Mouse (Mus musculus) embryo, embryonic 9.5 days (tissue): ENCODE measurements around the gene Bex6.

ENCODE experiments used
- DNase-seq: peaks from one replicate; pipeline ENCODE4 v3.0.0-alpha.2; 2017; ENCODE audit errors: extremely low spot score

The Bex6 gene

GRCm38 (mm10) chr16:32179333-32179901, at the start of gene Bex6:
TSS of gene Bex6 (plus strand) at chr16:32179823.
- DNase-seq, result no peak

- DNase-seq, result no peak
These were observed 49.3 kb upstream of the Bex6 start for GRCm38 (mm10) chr16:32130190-32130826.

GRCm38 (mm10) chr16:32133148-32133547, 46.5 kb upstream of the Bex6 start:
- no peak for DNase-seq

GRCm38 (mm10) chr16:32135842-32136357, 43.7 kb upstream of the Bex6 start:
- no peak for DNase-seq

GRCm38 (mm10) chr16:32138954-32139353, 40.7 kb upstream of the Bex6 start:
- DNase-seq, result no peak

- no peak for DNase-seq
These were observed 35.9 kb upstream of the Bex6 start for GRCm38 (mm10) chr16:32143766-32144165.

GRCm38 (mm10) chr16:32144592-32144991, 35.0 kb upstream of the Bex6 start:
- no peak for DNase-seq

- DNase-seq, result peak; percentile 20
These were observed 31.9 kb upstream of the Bex6 start for GRCm38 (mm10) chr16:32147589-32148207.

- no peak for DNase-seq
These were observed 25.6 kb upstream of the Bex6 start for GRCm38 (mm10) chr16:32153976-32154375.

- no peak for DNase-seq
These were observed 25.2 kb upstream of the Bex6 start for GRCm38 (mm10) chr16:32154437-32154836.

GRCm38 (mm10) chr16:32156719-32157118, 22.9 kb upstream of the Bex6 start:
- no peak for DNase-seq

- no peak for DNase-seq
These were observed 22.3 kb upstream of the Bex6 start for GRCm38 (mm10) chr16:32157369-32157768.

GRCm38 (mm10) chr16:32158966-32159365, 20.7 kb upstream of the Bex6 start:
- DNase-seq, result no peak

- DNase-seq, result no peak
These were observed 18.8 kb upstream of the Bex6 start for GRCm38 (mm10) chr16:32160742-32161323.

GRCm38 (mm10) chr16:32163392-32163791, 16.2 kb upstream of the Bex6 start:
- no peak for DNase-seq

GRCm38 (mm10) chr16:32163891-32164290, 15.7 kb upstream of the Bex6 start:
- no peak for DNase-seq

GRCm38 (mm10) chr16:32164396-32165027, 15.1 kb upstream of the Bex6 start:
- no peak for DNase-seq

GRCm38 (mm10) chr16:32165281-32165821, 14.3 kb upstream of the Bex6 start, which contains the start of gene Nrros:
TSS of gene Nrros (minus strand) at chr16:32165594.
- DNase-seq, result peak; percentile 47

- no peak for DNase-seq
These were observed 11.6 kb upstream of the Bex6 start for GRCm38 (mm10) chr16:32167819-32168545.

- DNase-seq, result no peak
These were observed 8.4 kb upstream of the Bex6 start for GRCm38 (mm10) chr16:32171031-32171731.

GRCm38 (mm10) chr16:32173401-32173800, 6.2 kb upstream of the Bex6 start:
- no peak for DNase-seq
